16 mouse cellular contexts compared by ENCODE assay signal in genomic region chr15:30302824-30303223, GRCm38 (mm10).
DNase-seq lines count a peak whose midpoint lies in the region; ATAC-seq and TF ChIP-seq lines count a peak whose summit lies in the region.
"Had no signal": no experiment of that assay in that cellular context is flagged by ENCODE, and none has a peak within 500 bp of the region (broad histone marks: within the 10 kb centered on the region; RNA-seq: fewer than 3 reads in every experiment).

No protein-coding gene starts in this region.

- peak; percentile 22 for DNase-seq in heart, adult 11 months
- no peak for DNase-seq in heart, postnatal 36 days
- no peak for DNase-seq in liver, postnatal 0 days
- no peak for DNase-seq in liver, embryonic 11.5 days (ENCODE audit: low spot score)
- peak; percentile 42 for DNase-seq in MEL (ENCODE audit: low read depth, low spot score)
- DNase-seq in induced T-regulatory cell, adult 2 months (ENCODE audit: low read depth) = peak; percentile 6
- no peak for DNase-seq in hindbrain, embryonic 11.5 days (ENCODE audit: low spot score)
- no peak for DNase-seq in testis, postnatal 10 days (ENCODE audit: low spot score)
- DNase-seq: adrenal gland, adult 2 months; heart, postnatal 14 days; lung, postnatal 36 days; right cerebral cortex, postnatal 4 days had no signal

- no peaks in the 10 kb centered on the region for H3K27me3 ChIP-seq in liver, postnatal 0 days (ENCODE audit: insufficient read depth, low read length)
- H3K27me3 ChIP-seq in liver, embryonic 11.5 days (replicated peaks; ENCODE audit: control insufficient read depth, insufficient read depth, low read length) = no peaks in the 10 kb centered on the region
- H3K27me3 ChIP-seq in MEL (ENCODE audit: control insufficient read depth in 1 of 2, insufficient read depth in 2 of 2, low read length in 2 of 2) = no peaks in the 10 kb centered on the region
- H3K27me3 ChIP-seq in hindbrain, embryonic 11.5 days (ENCODE audit: control insufficient read depth, insufficient read depth, low read length) = no peaks in the 10 kb centered on the region
- H3K27me3 ChIP-seq: embryonic facial prominence, embryonic 13.5 days; intestine, embryonic 15.5 days; midbrain, embryonic 12.5 days; stomach, embryonic 15.5 days had no signal

- 54% methylated on average over 2 of the region's 2 CpGs for WGBS in liver, postnatal 0 days (ENCODE audit: insufficient replicate concordance)
- 53% methylated on average over 2 of the region's 2 CpGs for WGBS in liver, embryonic 11.5 days
- 75% methylated on average over 2 of the region's 2 CpGs for WGBS in hindbrain, embryonic 11.5 days

- intact Hi-C loops in heart, postnatal 36 days (cut with DNase I) = no loop called here

- TF ChIP-seq POLR2A in MEL (IDR thresholded peaks at IDR 0.05; ENCODE audit: control insufficient read depth in 1 of 2, insufficient read depth in 1 of 2, low read depth in 1 of 2, low read length in 2 of 2, poor library complexity in 1 of 2) = no peak

- H3K4me3 ChIP-seq in liver, postnatal 0 days (ENCODE audit: low read depth, low read length) = no peak overlapping the region
- no peak overlapping the region for H3K4me3 ChIP-seq in liver, embryonic 11.5 days (ENCODE audit: low read depth, low read length)
- H3K4me3 ChIP-seq in MEL (ENCODE audit: control insufficient read depth in 1 of 2, insufficient read depth in 1 of 2, low read depth in 2 of 2, low read length in 2 of 2) = no peak overlapping the region
- H3K4me3 ChIP-seq in hindbrain, embryonic 11.5 days (ENCODE audit: low read depth, low read length) = no peak overlapping the region
- H3K4me3 ChIP-seq: embryonic facial prominence, embryonic 13.5 days; intestine, embryonic 15.5 days; midbrain, embryonic 12.5 days; stomach, embryonic 15.5 days had no signal

- peaks cover 3% of the 10 kb centered on the region; the same call in 1 of the 2 replicates for H3K9me3 ChIP-seq in liver, postnatal 0 days (ENCODE audit: low read length)
- peaks cover 2% of the 10 kb centered on the region; the same call in 1 of the 2 replicates for H3K9me3 ChIP-seq in liver, embryonic 11.5 days (ENCODE audit: control insufficient read depth, low read length)
- H3K9me3 ChIP-seq in MEL (replicated peaks; ENCODE audit: insufficient read depth, low read length) = no peaks in the 10 kb centered on the region
- H3K9me3 ChIP-seq in hindbrain, embryonic 11.5 days (ENCODE audit: control insufficient read depth, low read length) = no peaks in the 10 kb centered on the region
- H3K9me3 ChIP-seq: embryonic facial prominence, embryonic 13.5 days; intestine, embryonic 15.5 days; stomach, embryonic 15.5 days had no signal

- peak; percentile 41 for TF ChIP-seq CTCF in liver, postnatal 0 days (IDR thresholded peaks at IDR 0.05; ENCODE audit: low read depth)
- TF ChIP-seq CTCF in MEL (IDR thresholded peaks at IDR 0.05 in 2 of 3, conservative IDR thresholded peaks at IDR 0.05 in 1 of 3; ENCODE audit: control insufficient read depth in 1 of 3, insufficient read depth in 1 of 3, low read depth in 2 of 3, low read length in 3 of 3, poor library complexity in 1 of 3, severe bottlenecking in 1 of 3) = peak; percentile 49 to 64 (median 53)

- H3K36me3 ChIP-seq in liver, postnatal 0 days (replicated peaks; ENCODE audit: insufficient read depth, low read length) = no peaks in the 10 kb centered on the region
- H3K36me3 ChIP-seq in liver, embryonic 11.5 days (ENCODE audit: control insufficient read depth, insufficient read depth, low read length) = no peaks in the 10 kb centered on the region
- no peaks in the 10 kb centered on the region for H3K36me3 ChIP-seq in MEL (ENCODE audit: control insufficient read depth in 1 of 2, insufficient read depth in 2 of 2, low read length in 2 of 2)
- no peaks in the 10 kb centered on the region for H3K36me3 ChIP-seq in hindbrain, embryonic 11.5 days (ENCODE audit: control insufficient read depth, insufficient read depth, low read length)
- H3K36me3 ChIP-seq: embryonic facial prominence, embryonic 13.5 days; intestine, embryonic 15.5 days; midbrain, embryonic 12.5 days; stomach, embryonic 15.5 days had no signal

- no peak overlapping the region for H3K9ac ChIP-seq in liver, postnatal 0 days (replicated peaks)
- H3K9ac ChIP-seq in liver, embryonic 11.5 days (ENCODE audit: low read depth, low read length) = no peak overlapping the region
- H3K9ac ChIP-seq in MEL (ENCODE audit: control insufficient read depth, low read depth, low read length, poor library complexity, severe bottlenecking) = no peak overlapping the region
- no peak overlapping the region for H3K9ac ChIP-seq in hindbrain, embryonic 11.5 days (ENCODE audit: low read depth, low read length)
- H3K9ac ChIP-seq: embryonic facial prominence, embryonic 13.5 days; intestine, embryonic 15.5 days; midbrain, embryonic 12.5 days; stomach, embryonic 15.5 days had no signal

- H3K4me2 ChIP-seq in liver, postnatal 0 days (ENCODE audit: low read depth, low read length) = no peak overlapping the region
- H3K4me2 ChIP-seq in liver, embryonic 11.5 days = no peak overlapping the region
- no peak overlapping the region for H3K4me2 ChIP-seq in hindbrain, embryonic 11.5 days (replicated peaks; ENCODE audit: low read depth, low read length)
- H3K4me2 ChIP-seq: embryonic facial prominence, embryonic 13.5 days; intestine, embryonic 15.5 days; midbrain, embryonic 12.5 days; stomach, embryonic 15.5 days had no signal

- no peak for TF ChIP-seq EP300 in liver, postnatal 0 days (IDR thresholded peaks at IDR 0.05; ENCODE audit: low read depth)
- TF ChIP-seq EP300 in MEL (IDR thresholded peaks at IDR 0.05; ENCODE audit: low read depth in 1 of 2, low read length in 2 of 2) = no peak

- no peak for ATAC-seq in liver, postnatal 0 days
- no peak for ATAC-seq in liver, embryonic 11.5 days (replicated peaks; ENCODE audit: low FRiP score)
- no peak for ATAC-seq in hindbrain, embryonic 11.5 days (ENCODE audit: low FRiP score)
- ATAC-seq: intestine, embryonic 15.5 days had no signal

- TF ChIP-seq RAD21 in MEL (IDR thresholded peaks at IDR 0.05; ENCODE audit: low read depth, low read length) = peak; percentile 63

- H3K79me2 ChIP-seq in MEL (ENCODE audit: control insufficient read depth, insufficient read depth, low read length, poor library complexity) = no peaks in the 10 kb centered on the region

- no peaks in the 10 kb centered on the region for H3K4me1 ChIP-seq in liver, postnatal 0 days (ENCODE audit: insufficient read depth)
- H3K4me1 ChIP-seq in liver, embryonic 11.5 days (replicated peaks; ENCODE audit: control insufficient read depth, insufficient read depth, low read length) = no peaks in the 10 kb centered on the region
- H3K4me1 ChIP-seq in MEL (ENCODE audit: control insufficient read depth in 1 of 2, insufficient read depth in 2 of 2, low read length in 2 of 2) = no peaks in the 10 kb centered on the region
- no peaks in the 10 kb centered on the region for H3K4me1 ChIP-seq in hindbrain, embryonic 11.5 days (replicated peaks; ENCODE audit: control insufficient read depth, insufficient read depth, low read length)
- H3K4me1 ChIP-seq: embryonic facial prominence, embryonic 13.5 days; intestine, embryonic 15.5 days; midbrain, embryonic 12.5 days; stomach, embryonic 15.5 days had no signal

- no peak overlapping the region for H3K27ac ChIP-seq in liver, postnatal 0 days (ENCODE audit: low read depth)
- no peak overlapping the region for H3K27ac ChIP-seq in liver, embryonic 11.5 days (ENCODE audit: low read depth, low read length)
- no peak overlapping the region for H3K27ac ChIP-seq in MEL (ENCODE audit: control insufficient read depth, low read depth, low read length)
- no peak overlapping the region for H3K27ac ChIP-seq in hindbrain, embryonic 11.5 days (ENCODE audit: low read depth, low read length)
- H3K27ac ChIP-seq: embryonic facial prominence, embryonic 13.5 days; intestine, embryonic 15.5 days; midbrain, embryonic 12.5 days; stomach, embryonic 15.5 days had no signal

TF ChIP-seq in MEL, 35 proteins besides CTCF, POLR2A, EP300 and RAD21:
- TF ChIP-seq SIN3A (IDR thresholded peaks at IDR 0.05; ENCODE audit: low read length) (no peak), NELFE (IDR thresholded peaks at IDR 0.05; ENCODE audit: low read depth, low read length) (no peak), ZNF384 (IDR thresholded peaks at IDR 0.05; ENCODE audit: low read depth, low read length) (peak; percentile 84), MEF2A (IDR thresholded peaks at IDR 0.05; ENCODE audit: extremely low read depth, insufficient replicate concordance, low read depth, low read length, poor library complexity, severe bottlenecking) (no peak), SMC3 (IDR thresholded peaks at IDR 0.05; ENCODE audit: low read depth, low read length) (peak; percentile 76), ZC3H11A (IDR thresholded peaks at IDR 0.05; ENCODE audit: low read depth, low read length) (peak; percentile 32; the same call in 1 of the 2 replicates), MAFK (IDR thresholded peaks at IDR 0.05; ENCODE audit: borderline replicate concordance, low read depth, low read length) (no peak)

Comparison
In these comparisons a context has a peak if more than half of its experiments do, and no peak if none do; other contexts are left out.
1. DNase-seq: peak in heart, adult 11 months (single experiment), MEL (single experiment) and induced T-regulatory cell, adult 2 months (single experiment); none in heart, postnatal 36 days (0 of 2), liver, postnatal 0 days (single experiment), liver, embryonic 11.5 days (single experiment), hindbrain, embryonic 11.5 days (single experiment) and testis, postnatal 10 days (single experiment).